Mouse (Mus musculus) heart, adult 10 weeks (tissue): ENCODE data around the gene Ttll7. TPM values are rescaled to one million over a fixed set of nuclear protein-coding genes. Genes with fewer than 3 reads are reported as not detected.

Source experiments
- polyA plus RNA-seq: library from polyadenylated mRNA; stranded (reverse); fragments of 350-450 nt; fragmentation: Illumina TruSeq; extraction: RNeasy Lipid Tissue Mini Kit (QIAGEN cat#74804); gene quantifications from one replicate; pipeline ENCODE4 v1.2.3, GENCODE M21; 2014; ENCODE audit warnings: low read depth, low replicate concordance

Ttll7 gene
- 4.0 TPM for polyA plus RNA-seq

GRCm38 (mm10) chr3:146851966-146852891 is at the start of gene Ttll7:
Gene Ttll7, plus strand, starts transcription at chr3:146852367.

GRCm38 (mm10) chr3:146812901-146813393 is 39.2 kb upstream of the Ttll7 start, which contains the start of gene Prkacb:
Gene Prkacb, minus strand, starts transcription at chr3:146812990.

Other genes starting within 250 kb of the Ttll7 start
- gene Dnase2b, start 236.8 kb upstream of the Ttll7 start, polyA plus RNA-seq: not detected
- not detected for gene 4930503B20Rik, start 201.1 kb upstream of the Ttll7 start, polyA plus RNA-seq
- 4.7 TPM for gene Samd13, start 166.8 kb upstream of the Ttll7 start, polyA plus RNA-seq
- gene Prkacb, start 39.4 kb upstream of the Ttll7 start, polyA plus RNA-seq: 37.5 TPM